Mouse (Mus musculus) gastrocnemius, adult 18-20 months (tissue): ENCODE measurements around the gene Samd5. TPM values are rescaled to one million over a fixed set of nuclear protein-coding genes. Genes with fewer than 3 reads are reported as not detected.

Experiments
- DNase-seq: peaks from one replicate; pipeline ENCODE4 v3.0.0; 2021; ENCODE audit warnings: low spot score
- total RNA-seq, 2 experiments: library from RNA; stranded (reverse); gene quantifications; 2 replicates each; pipeline ENCODE4 v1.2.3; 2021

Gene Samd5
- total RNA-seq, 2 experiments from 2014 or later, result 1.1 to 1.3 TPM

GRCm38 (mm10) chr10:9650050-9650825 lies 24.8 kb downstream of the Samd5 start:
- DNase-seq, result no peak

DNA sequence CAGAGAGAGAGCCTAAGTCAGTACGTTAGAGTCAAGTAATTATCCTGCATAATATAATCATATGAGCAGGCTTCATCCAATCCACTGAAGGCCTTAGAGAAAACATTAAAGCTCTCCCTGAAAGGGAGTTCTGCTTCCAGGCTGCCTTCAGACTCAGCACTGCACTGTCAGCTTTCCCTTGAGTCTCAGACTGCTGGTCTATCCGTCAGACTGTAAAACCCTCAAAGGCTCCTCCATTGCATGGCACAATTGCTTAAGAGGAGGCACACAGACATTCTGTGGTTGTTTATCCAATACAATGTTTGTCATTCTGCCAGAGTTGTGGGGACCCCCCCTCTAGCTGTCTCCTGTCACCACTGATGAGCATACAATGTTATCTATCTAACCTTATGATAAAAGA lies 26.5 kb downstream of the Samd5 start:
- no peak for DNase-seq

DNA sequence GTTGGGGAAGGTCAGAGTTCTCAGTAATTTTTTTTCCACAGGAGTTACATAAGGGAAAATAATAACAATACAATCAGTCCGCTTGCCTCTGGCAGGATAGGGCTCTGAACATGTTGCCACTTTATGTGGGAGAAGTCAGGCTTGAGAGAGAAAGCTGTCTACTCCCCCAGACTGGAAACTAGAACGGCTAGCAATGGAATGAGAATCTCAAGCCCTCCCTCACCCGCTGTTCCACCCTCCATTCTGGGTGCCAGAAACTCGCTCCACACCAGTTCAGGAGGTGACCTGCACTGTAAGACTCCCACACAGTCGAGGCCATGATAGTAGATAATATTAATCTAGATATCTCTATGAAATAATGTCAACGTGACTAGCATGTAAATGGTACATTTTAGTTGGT lies 27.3 kb downstream of the Samd5 start:
- DNase-seq, result no peak

DNA sequence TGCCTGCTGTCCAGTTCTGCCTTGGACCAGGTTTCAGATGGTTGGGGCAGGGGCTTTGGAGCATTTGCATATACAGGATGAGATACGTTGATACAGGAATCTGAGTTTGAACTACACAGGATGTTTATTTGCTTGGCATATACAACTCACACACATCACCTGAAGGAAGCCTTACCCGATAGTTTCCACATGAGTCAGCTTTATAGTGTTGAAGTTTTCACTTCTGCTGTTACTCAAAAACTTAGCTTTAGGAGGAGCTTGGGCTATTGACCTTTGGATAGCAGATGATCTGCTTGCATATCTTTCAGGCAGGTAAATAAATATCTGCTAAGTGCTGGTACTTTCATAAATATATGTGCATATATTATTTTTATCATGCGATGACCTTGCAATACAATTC lies 28.6 kb downstream of the Samd5 start:
- DNase-seq, result no peak

GRCm38 (mm10) chr10:9643531-9643930 lies 31.5 kb downstream of the Samd5 start:
- no peak for DNase-seq

- peak; percentile 10 for DNase-seq
Measured at GRCm38 (mm10) chr10:9642077-9642476, 32.9 kb downstream of the Samd5 start.

DNA sequence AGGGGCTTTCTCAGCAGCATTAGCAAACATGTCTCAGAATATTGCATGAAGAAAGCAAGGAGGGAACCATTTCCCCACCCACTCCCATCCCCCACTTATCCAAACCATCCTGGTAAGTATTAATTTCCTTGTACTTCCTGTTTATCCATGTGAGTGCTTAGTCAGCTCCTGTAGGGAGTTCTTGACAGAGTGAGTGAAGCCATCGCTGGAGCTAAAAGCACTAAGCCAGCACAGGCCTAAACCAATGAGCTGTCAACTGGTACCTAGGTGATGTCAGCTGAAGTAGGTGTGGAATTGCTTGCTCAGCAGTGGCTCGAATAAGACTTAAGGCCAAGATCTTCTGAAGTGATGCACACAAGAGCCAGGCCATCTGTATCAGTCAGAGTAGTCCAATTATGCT lies 34.3 kb downstream of the Samd5 start:
- no peak for DNase-seq

GRCm38 (mm10) chr10:9640056-9640455 lies 35.0 kb downstream of the Samd5 start:
- DNase-seq, result no peak

- DNase-seq, result no peak
Measured at GRCm38 (mm10) chr10:9625356-9625755, 49.7 kb downstream of the Samd5 start.

DNA sequence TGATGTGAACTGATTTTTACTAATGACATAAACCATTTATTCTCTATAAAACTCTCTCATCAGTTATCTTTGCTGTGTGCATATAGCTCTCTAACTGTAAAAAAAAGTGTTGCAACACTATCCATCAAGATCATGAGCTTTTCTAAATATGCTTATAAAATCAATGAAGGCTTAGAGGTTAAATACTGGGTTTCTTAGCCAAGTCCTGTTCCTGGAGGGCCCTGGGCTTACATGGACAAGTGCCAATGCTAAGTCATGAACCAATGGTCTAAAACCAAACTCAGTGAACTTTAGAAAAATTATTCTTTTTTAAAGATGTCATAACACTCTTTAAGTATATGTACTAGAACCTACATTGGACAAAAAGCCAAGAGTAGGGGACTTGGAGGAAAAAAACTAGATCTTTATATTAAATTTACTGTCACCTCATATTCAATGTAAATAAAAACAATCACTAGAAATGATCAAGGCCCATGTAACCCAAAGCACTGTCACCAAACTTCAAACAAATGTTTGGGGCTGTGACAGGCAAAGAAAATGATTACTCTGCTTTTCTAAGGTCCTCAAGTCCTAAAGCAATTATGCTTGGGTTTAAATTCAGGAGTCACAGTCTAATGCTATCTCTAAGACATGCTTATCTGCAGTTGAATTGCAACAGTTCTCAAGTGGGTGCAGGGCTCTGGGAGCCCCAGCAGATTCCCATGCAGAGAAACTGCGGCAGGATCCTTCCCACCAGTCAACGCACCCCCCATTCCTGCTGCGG lies 52.9 kb downstream of the Samd5 start:
- DNase-seq, result no peak

DNA sequence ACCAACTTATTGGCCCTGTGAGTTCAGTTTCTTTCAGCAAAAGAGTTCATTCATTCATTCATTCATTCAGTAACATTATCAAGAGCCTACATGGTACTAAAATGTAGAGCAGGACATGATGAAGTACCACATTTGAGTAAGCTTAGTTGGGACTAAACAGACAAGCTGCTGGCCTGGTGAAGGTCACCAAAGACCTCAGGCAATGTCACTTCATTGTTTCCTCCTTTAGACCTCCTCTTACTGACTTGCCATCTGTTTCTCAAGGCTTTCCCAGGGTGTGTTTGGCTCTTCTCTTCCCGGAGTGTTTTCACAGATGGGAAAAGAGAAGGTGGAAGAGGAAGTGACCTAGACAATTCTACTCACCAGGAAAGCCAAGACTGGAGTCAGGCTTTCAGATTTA lies 54.0 kb downstream of the Samd5 start:
- DNase-seq, result no peak

GRCm38 (mm10) chr10:9615009-9615408 lies 60.0 kb downstream of the Samd5 start:
- DNase-seq, result no peak

DNA sequence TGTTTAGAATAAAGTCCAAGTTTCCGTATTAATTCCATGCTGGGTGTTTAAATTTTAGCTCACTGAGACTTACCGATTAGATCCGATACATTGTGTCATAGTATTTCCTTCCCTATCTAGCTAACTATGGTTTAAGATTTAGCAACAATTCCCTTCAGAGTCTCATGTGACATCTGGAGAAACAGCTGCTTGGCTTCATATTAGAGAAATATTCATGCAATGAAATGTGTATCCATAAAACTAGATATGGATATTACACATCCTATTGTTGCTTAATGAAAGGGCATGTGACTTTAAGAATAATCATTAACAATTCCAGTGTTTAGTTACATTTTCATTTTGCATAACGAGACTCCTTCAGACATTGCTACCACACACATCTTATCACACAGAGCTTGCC lies 66.2 kb downstream of the Samd5 start:
- DNase-seq, result no peak

- no peak for DNase-seq
Measured at GRCm38 (mm10) chr10:9607155-9607554, 67.9 kb downstream of the Samd5 start.

DNA sequence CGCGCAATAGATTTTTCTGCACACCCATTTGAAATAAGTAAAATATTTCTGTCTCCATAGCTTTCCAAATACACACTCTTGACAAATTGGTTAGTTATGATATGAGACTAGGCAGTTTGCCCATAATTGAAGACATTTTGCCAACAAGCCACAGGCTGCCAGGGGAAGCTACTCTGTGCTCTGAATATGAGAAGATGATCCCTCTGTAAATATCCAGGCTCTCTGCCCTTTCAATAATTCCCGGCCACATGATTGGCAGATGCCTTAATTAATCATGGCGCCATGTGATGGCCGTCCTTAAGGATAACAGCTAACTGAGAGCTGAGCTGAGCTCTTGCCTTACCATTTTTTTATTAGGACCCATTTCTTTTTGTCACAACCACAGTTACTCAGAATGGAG lies 69.4 kb downstream of the Samd5 start:
- no peak for DNase-seq

GRCm38 (mm10) chr10:9603290-9603689 lies 71.7 kb downstream of the Samd5 start:
- DNase-seq, result no peak

GRCm38 (mm10) chr10:9602845-9603244 lies 72.2 kb downstream of the Samd5 start:
- DNase-seq, result peak; percentile 34

DNA sequence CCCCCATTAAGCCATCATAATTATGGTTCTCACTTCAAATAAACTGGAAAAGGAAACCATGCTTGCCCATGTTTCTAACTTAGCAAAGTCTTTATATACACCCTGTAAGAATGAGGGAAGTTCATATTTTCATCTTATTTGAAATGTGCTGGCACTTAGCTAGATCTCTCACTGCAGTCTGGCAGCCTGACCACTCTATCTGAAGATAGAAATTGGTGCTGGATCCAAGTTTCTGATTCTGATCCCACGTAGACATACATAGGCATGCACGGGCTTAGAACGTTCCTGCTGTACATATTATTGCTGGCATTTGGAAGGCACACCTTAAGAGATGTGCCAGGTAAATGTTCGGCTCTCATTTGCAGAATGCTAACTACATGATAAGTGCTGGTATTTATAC lies 72.6 kb downstream of the Samd5 start:
- no peak for DNase-seq

DNA sequence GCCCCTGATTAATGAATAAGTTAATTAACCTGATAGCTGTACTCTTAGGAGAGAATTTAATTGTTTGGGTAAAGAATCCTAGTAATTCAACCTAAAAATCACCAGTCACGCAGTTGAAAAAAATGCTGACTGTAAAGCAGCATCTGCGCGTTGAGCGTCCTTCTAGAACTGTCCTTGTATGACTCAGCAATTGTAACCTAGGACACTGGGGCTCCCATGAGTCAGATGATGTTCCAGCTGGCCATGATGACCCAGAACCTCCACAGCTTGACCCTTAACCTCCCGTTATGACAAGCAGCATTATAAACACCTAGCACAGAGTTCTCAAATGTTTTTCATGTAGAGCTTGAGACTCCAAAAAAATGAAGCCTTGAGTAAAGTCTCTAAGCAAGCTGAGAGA lies 78.8 kb downstream of the Samd5 start:
- no peak for DNase-seq

DNA sequence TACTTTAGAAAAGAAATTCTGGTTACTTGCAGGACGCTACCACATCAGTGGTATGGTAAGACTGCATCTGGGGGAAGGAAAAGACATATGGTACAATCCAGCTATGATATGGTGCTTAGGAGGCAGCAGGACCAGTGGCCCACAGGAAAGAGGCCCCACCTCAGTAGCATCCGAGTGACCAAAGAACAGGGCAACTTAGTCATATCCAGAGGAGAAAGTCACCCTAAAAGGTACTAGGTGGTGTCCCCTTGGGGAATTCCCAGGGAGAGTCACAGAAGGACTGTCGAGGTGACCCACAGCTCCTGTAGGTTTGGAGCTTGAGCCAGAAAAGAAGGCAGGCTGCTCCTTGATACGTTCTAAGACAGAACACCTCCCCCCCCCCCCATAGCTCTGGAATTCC lies 80.3 kb downstream of the Samd5 start:
- DNase-seq, result no peak

DNA sequence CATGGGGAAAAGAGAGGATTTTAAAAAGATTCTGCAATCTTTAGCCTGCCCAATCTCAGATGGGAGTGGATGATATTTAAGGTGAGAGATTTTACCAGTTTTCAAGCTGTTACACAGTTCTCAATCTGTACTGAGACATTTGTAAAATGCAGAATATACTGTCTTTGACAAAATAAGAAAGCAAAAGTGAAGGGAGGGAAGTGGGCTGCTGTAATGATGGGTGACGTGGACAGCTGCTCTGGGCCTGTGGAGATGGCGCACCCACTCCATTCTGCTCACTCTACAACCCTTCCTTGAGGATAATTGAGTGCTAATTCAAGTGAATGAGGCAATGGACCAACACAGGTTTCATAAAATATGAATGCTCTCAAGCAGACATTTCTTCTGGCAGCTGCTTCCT lies 84.4 kb downstream of the Samd5 start:
- DNase-seq, result no peak

DNA sequence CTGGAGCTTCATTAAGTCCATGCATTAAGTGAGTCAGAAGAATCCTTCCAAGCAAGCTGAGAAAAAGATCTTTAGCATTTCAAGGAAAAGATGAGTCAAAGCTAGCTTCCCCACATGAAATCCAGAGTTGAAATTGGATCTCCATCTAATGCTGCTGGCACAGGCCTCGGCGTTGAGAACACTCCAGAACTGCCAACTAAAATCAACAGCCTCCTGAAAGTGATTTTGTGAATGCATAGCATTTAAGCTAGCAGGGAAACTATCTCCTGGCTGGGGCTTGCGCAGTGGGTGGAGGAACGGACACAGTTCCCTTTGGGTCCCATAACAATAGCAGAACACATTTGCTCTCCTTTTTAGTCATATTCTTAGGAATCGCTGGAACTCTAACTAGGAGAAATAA lies 88.7 kb downstream of the Samd5 start:
- DNase-seq, result no peak

DNA sequence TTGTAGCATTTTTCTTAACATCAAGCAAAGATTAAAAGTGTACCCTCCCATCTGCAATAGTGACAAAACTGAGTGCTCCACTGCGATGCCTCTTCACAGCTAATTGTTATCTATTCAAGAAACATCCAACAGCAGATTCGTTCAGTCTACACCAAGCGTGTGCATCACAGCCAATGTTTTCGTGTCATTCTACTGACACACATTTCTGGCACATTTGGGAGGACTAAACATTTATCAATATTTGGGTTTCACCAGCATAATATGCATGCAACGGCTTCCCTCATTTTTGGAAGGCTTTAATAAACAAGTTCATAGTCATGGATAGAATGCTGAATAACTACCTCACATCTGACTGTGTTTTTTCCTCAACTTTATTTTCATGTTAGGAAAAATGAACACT lies 95.6 kb downstream of the Samd5 start:
- no peak for DNase-seq
